Mouse (Mus musculus): Measurements from ENCODE around the gene Mrpl24.

GRCm38 (mm10) chr3:87899266-87899665, 20.0 kb upstream of the Mrpl24 start:
- TF ChIP-seq CTCF (conservative IDR thresholded peaks at IDR 0.05; ENCODE audit: insufficient read depth, insufficient read length, low read depth, low read length) (no peak), POLR2A (IDR thresholded peaks at IDR 0.05; ENCODE audit: low read depth, low read length) (no peak)

All from kidney, adult 2 months (tissue).